Mouse (Mus musculus): ENCODE measurements at regions not wholly inside any gene's neighbourhood (a gene's known extent, or its start where the extent isn't known, plus 50 kb on each side); places are given as distances from the start of the nearest gene placed in this dataset.

GRCm38 (mm10) chr7:113089044-113089443 lies 118.2 kb upstream of the Arntl start:
- no peak for TF ChIP-seq CTCF (IDR thresholded peaks at IDR 0.05; ENCODE audit: low read depth)
- no peak for TF ChIP-seq EP300 (IDR thresholded peaks at IDR 0.05; ENCODE audit: low read depth)
